Mouse (Mus musculus) kidney, adult 2 months (tissue): ENCODE data around the gene Nr0b2.

ENCODE experiments used
- CTCF ChIP-seq: fragments of 200-500 bp; conservative IDR thresholded peaks from 2 replicates; pipeline ENCODE4 v1.5.1; 2011; ENCODE audit warnings: low read depth, mild to moderate bottlenecking, control low read depth, low read length, moderate library complexity, mixed read lengths; ENCODE audit not compliant: insufficient read depth, insufficient read length
- POLR2A ChIP-seq: fragments of 200-500 bp; IDR thresholded peaks from one replicate; pipeline ENCODE4 v1.6.1; 2011; ENCODE audit warnings: low read depth, low read length, control low read depth

- TF ChIP-seq CTCF (no peak), POLR2A (no peak)
Measured at GRCm38 (mm10) chr4:133567251-133567650, 14.1 kb downstream of the Nr0b2 start.
